Mouse (Mus musculus) forebrain, postnatal 0 days (tissue): ENCODE measurements at regions not wholly inside any gene's neighbourhood (a gene's known extent, or its start where the extent isn't known, plus 50 kb on each side); places are given as distances from the start of the nearest gene placed in this dataset.

ENCODE experiments used
- ATAC-seq: fragments of 200-750 bp; cut with Nextera tagmentation; 2 replicates; pipeline ENCODE4 v1.8.0; 2017; ENCODE audit warnings: mild to moderate bottlenecking, moderate library complexity
- DNase-seq: peaks from one replicate; pipeline ENCODE4 v3.0.0-alpha.2; 2015
- H3K27ac ChIP-seq: fragments of 300-500 bp; sonication (generic); 2 replicates; pipeline ENCODE4 v1.5.1; 2014; ENCODE audit warnings: low read depth, mild to moderate bottlenecking, antibody characterized with exemption, low read length, moderate library complexity, mixed read lengths
- H3K27me3 ChIP-seq: fragments of 300-500 bp; sonication (generic); 2 replicates; pipeline ENCODE4 v1.6.1; 2014; ENCODE audit warnings: mild to moderate bottlenecking, low read length, mixed read lengths; ENCODE audit not compliant: insufficient read depth
- H3K36me3 ChIP-seq: fragments of 300-500 bp; sonication (generic); 2 replicates; pipeline ENCODE4 v1.6.1; 2014; ENCODE audit warnings: mild to moderate bottlenecking, moderate library complexity; ENCODE audit not compliant: insufficient read depth
- H3K4me1 ChIP-seq: fragments of 300-500 bp; sonication (generic); 2 replicates; pipeline ENCODE4 v1.6.1; 2014; ENCODE audit warnings: antibody characterized with exemption; ENCODE audit not compliant: insufficient read depth
- H3K4me2 ChIP-seq: fragments of 300-500 bp; sonication (generic); 2 replicates; pipeline ENCODE4 v1.6.1; 2014; ENCODE audit warnings: low read depth, mild to moderate bottlenecking, moderate library complexity
- H3K4me3 ChIP-seq: fragments of 300-500 bp; sonication (generic); 2 replicates; pipeline ENCODE4 v1.5.1; 2014; ENCODE audit warnings: low read depth, low read length, mixed read lengths
- H3K9ac ChIP-seq: fragments of 300-500 bp; sonication (generic); 2 replicates; pipeline ENCODE4 v1.6.1; 2014; ENCODE audit warnings: mild to moderate bottlenecking
- H3K9me3 ChIP-seq: fragments of 300-500 bp; sonication (generic); 2 replicates; pipeline ENCODE4 v1.6.1; 2016; ENCODE audit warnings: low read length
- CTCF ChIP-seq: sonication (generic); IDR thresholded peaks from 2 replicates; pipeline ENCODE4 v1.5.1; 2016; ENCODE audit warnings: antibody characterized with exemption, control low read depth, low read depth
- WGBS: fragments of 180-500 bp; shearing (Covaris S2); extraction: QIAGEN DNeasy Blood & Tissue Kit; methylation state at CpG from one replicate; pipeline ENCODE4 v1.1.7; 2014; 5-methylcytosine and 5-hydroxymethylcytosine counted together

GRCm38 (mm10) chr1:168044765-168045164 lies 355.7 kb downstream of the Lmx1a start:
- Histone ChIP-seq H3K4me3 (peak overlapping the region; percentile 16), H3K27me3 (no peaks in the 10 kb centered on the region), H3K9me3 (no peaks in the 10 kb centered on the region), H3K4me1 (peaks cover 12% of the 10 kb centered on the region; the same call in 1 of the 2 replicates), H3K9ac (no peak overlapping the region; the same call in 1 of the 2 replicates), H3K4me2 (peak overlapping the region; percentile 42), H3K36me3 (no peaks in the 10 kb centered on the region), H3K27ac (peak overlapping the region; percentile 55; the same call in 1 of the 2 replicates)
- no peak for TF ChIP-seq CTCF
- WGBS = 15% methylated on average over 10 of the region's 10 CpGs
- peak; percentile 64 for DNase-seq
- peak; percentile 65; the same call in 1 of the 2 replicates for ATAC-seq

GRCm38 (mm10) chr1:168046347-168046746 lies 357.3 kb downstream of the Lmx1a start:
- DNase-seq (peak; percentile 77), ATAC-seq (peak; percentile 77)
- Histone ChIP-seq H3K9ac (no peak overlapping the region), H3K36me3 (no peaks in the 10 kb centered on the region), H3K4me3 (no peak overlapping the region), H3K27ac (peak overlapping the region; percentile 35), H3K4me2 (no peak overlapping the region), H3K27me3 (no peaks in the 10 kb centered on the region), H3K9me3 (no peaks in the 10 kb centered on the region), H3K4me1 (peaks cover 12% of the 10 kb centered on the region; the same call in 1 of the 2 replicates)
- no peak for TF ChIP-seq CTCF
- 14% methylated on average over 7 of the region's 7 CpGs for WGBS

GRCm38 (mm10) chr1:168046749-168047148 lies 357.7 kb downstream of the Lmx1a start:
- no peaks in the 10 kb centered on the region for H3K36me3 ChIP-seq
- H3K9ac ChIP-seq = no peak overlapping the region
- no peak overlapping the region for H3K4me3 ChIP-seq
- peaks cover 12% of the 10 kb centered on the region; the same call in 1 of the 2 replicates for H3K4me1 ChIP-seq
- ATAC-seq (peak; percentile 69), DNase-seq (peak; percentile 57)
- H3K9me3 ChIP-seq = no peaks in the 10 kb centered on the region
- H3K27ac ChIP-seq = peak overlapping the region; percentile 35; the same call in 1 of the 2 replicates
- TF ChIP-seq CTCF = no peak
- H3K4me2 ChIP-seq = no peak overlapping the region
- no peaks in the 10 kb centered on the region for H3K27me3 ChIP-seq
- WGBS = 24% methylated on average over 1 of the region's 1 CpGs

GRCm38 (mm10) chr1:168049965-168050364 lies 360.9 kb downstream of the Lmx1a start:
- ATAC-seq = no peak
- no peaks in the 10 kb centered on the region for H3K27me3 ChIP-seq
- no peak overlapping the region for H3K27ac ChIP-seq
- no peak overlapping the region for H3K4me3 ChIP-seq
- no peak for DNase-seq
- no peak overlapping the region for H3K4me2 ChIP-seq
- no peak overlapping the region for H3K9ac ChIP-seq
- no peaks in the 10 kb centered on the region for H3K9me3 ChIP-seq
- no peak for TF ChIP-seq CTCF
- peaks cover 6% of the 10 kb centered on the region; the same call in 1 of the 2 replicates for H3K4me1 ChIP-seq
- WGBS = 92% methylated on average over 3 of the region's 3 CpGs
- H3K36me3 ChIP-seq = no peaks in the 10 kb centered on the region

- 8% methylated on average over 5 of the region's 7 CpGs for WGBS
- ATAC-seq = no peak
- H3K4me3 ChIP-seq = no peak overlapping the region
These were observed 367.4 kb downstream of the Lmx1a start for GRCm38 (mm10) chr1:168056479-168056878.

GRCm38 (mm10) chr1:168057479-168057878 lies 368.4 kb downstream of the Lmx1a start:
- TF ChIP-seq CTCF = no peak
- Histone ChIP-seq H3K27ac (no peak overlapping the region), H3K9ac (no peak overlapping the region), H3K36me3 (no peaks in the 10 kb centered on the region), H3K9me3 (no peaks in the 10 kb centered on the region), H3K4me3 (no peak overlapping the region), H3K4me2 (no peak overlapping the region), H3K27me3 (no peaks in the 10 kb centered on the region), H3K4me1 (no peaks in the 10 kb centered on the region)
- ATAC-seq (no peak), DNase-seq (no peak)
- WGBS = 66% methylated on average over 9 of the region's 9 CpGs

More at GRCm38 (mm10) chr1:168056479-168056878, 367.4 kb downstream of the Lmx1a start:
- TF ChIP-seq CTCF = no peak
- no peaks in the 10 kb centered on the region for H3K9me3 ChIP-seq
- H3K36me3 ChIP-seq = no peaks in the 10 kb centered on the region
- H3K27me3 ChIP-seq = no peaks in the 10 kb centered on the region
- DNase-seq = no peak
- no peak overlapping the region for H3K9ac ChIP-seq
- no peaks in the 10 kb centered on the region for H3K4me1 ChIP-seq
- no peak overlapping the region for H3K4me2 ChIP-seq
- H3K27ac ChIP-seq = no peak overlapping the region

- DNase-seq (no peak), ATAC-seq (no peak)
- no peak for TF ChIP-seq CTCF
- Histone ChIP-seq H3K9ac (no peak overlapping the region), H3K4me1 (no peaks in the 10 kb centered on the region), H3K36me3 (no peaks in the 10 kb centered on the region), H3K27ac (no peak overlapping the region), H3K4me3 (no peak overlapping the region), H3K27me3 (no peaks in the 10 kb centered on the region), H3K9me3 (no peaks in the 10 kb centered on the region), H3K4me2 (no peak overlapping the region)
- 28% methylated on average over 4 of the region's 4 CpGs for WGBS
These were observed 369.7 kb downstream of the Lmx1a start for GRCm38 (mm10) chr1:168058769-168059168.
